Mouse (Mus musculus): ENCODE measurements at regions not wholly inside any gene's neighbourhood (a gene's known extent, or its start where the extent isn't known, plus 50 kb on each side); places are given as distances from the start of the nearest gene placed in this dataset.

- no peak for DNase-seq (ENCODE audit: low spot score)
Observed at GRCm38 (mm10) chr3:100773237-100773636, 52.0 kb upstream of the Vtcn1 start.

DNA sequence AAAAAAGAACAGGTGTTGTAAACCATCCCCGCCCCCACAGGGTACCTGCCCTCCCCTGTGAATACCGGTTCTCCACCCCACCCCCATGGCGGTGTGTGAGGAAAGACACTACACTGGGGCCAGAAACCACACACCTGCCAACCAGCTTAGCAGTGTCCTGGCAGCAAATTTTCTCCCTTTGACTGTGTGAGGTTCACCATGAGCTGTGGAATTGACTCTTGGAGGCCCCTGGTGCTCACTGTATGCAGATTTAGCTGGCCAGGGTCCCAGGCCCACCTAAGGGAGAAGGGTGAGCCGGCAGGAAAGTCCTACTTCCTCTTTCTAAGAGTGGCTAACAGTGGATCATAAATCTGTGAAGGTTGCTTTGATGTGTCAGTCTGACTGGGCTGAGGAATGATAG lies 53.9 kb upstream of the Vtcn1 start:
- no peak for DNase-seq (ENCODE audit: low spot score)

- no peak for DNase-seq (ENCODE audit: low spot score)
Observed at GRCm38 (mm10) chr3:100770841-100771240, 54.4 kb upstream of the Vtcn1 start.

- DNase-seq (ENCODE audit: low spot score): no peak
Observed at GRCm38 (mm10) chr3:100769146-100769545, 56.1 kb upstream of the Vtcn1 start.

- peak; percentile 52 for DNase-seq (ENCODE audit: low spot score)
Observed at GRCm38 (mm10) chr3:100768170-100768624, 57.1 kb upstream of the Vtcn1 start.

DNA sequence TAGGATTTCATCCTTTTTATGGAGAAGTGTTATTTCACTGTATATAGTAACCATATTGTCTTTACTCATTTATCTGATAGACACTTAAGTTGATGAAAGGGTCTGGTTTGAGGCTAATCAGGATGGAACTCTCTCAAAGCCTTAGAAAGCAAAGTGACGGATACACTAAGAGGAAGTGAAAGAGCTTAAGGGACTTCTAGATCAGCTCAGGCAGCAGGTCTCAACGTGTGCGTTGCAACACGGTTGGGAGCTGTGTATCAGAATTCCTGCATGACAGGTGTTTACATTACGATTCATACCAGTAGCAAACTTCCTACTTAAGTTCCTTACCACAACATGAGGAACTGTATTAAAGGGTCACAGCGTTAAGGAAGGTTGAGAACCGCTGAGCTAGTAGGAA lies 59.9 kb upstream of the Vtcn1 start:
- no peak for DNase-seq (ENCODE audit: low spot score)

- DNase-seq (ENCODE audit: low spot score): no peak
Observed at GRCm38 (mm10) chr3:100762895-100763294, 62.4 kb upstream of the Vtcn1 start.

- no peak for DNase-seq (ENCODE audit: low spot score)
Observed at GRCm38 (mm10) chr3:100759091-100759941, 65.9 kb upstream of the Vtcn1 start.

- no peak for DNase-seq (ENCODE audit: low spot score)
Observed at GRCm38 (mm10) chr3:100754677-100755076, 69.4 kb upstream of the Man1a2 start.

GRCm38 (mm10) chr3:100751211-100751610 lies 65.9 kb upstream of the Man1a2 start:
- DNase-seq (ENCODE audit: low spot score): no peak

DNA sequence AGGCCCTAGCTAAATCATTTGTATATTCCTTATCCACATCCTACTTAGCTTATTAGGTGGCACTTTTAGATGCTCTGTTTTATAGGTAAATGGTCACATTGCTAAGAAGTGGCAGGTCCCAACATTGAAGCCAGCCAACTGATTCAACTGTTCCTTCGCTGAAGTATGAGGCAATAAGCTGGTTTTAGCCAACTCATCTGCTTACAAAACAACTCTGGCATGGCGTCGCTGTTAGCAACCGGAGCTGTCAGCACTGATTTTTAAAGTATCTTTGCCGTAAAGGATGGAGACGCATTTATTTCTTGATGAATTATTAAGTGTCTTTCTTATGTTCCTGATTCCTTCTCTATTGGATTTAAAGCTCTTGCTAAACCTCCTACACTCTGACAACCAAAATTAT lies 63.4 kb upstream of the Man1a2 start:
- peak; percentile 46 for DNase-seq (ENCODE audit: low spot score)

- no peak for DNase-seq (ENCODE audit: low spot score)
Observed at GRCm38 (mm10) chr3:100748309-100748691, 63.0 kb upstream of the Man1a2 start.

- no peak for DNase-seq (ENCODE audit: low spot score)
Observed at GRCm38 (mm10) chr3:100747421-100748308, 62.4 kb upstream of the Man1a2 start.

DNA sequence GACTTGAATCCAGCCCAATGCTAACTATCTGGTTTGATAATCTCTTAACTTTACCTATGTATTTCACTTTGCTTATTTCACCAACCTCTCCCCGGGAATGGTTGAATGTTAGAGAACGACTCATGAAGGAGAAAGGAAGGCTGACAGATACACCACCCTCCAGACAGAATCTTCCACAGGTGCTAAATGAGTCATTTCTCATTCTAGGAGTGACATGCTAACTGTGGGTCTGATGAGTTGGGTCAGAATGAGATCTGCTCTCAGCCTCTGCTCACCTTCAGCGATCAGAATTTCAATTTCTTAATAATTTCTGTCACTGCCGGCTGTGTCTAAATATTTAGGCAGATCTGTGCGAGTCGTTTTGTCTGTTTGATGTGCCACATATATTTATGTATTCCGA lies 52.4 kb upstream of the Man1a2 start:
- DNase-seq (ENCODE audit: low spot score): no peak

GRCm38 (mm10) chr3:100736539-100736938 lies 51.2 kb upstream of the Man1a2 start:
- no peak for DNase-seq (ENCODE audit: low spot score)
